Mouse (Mus musculus) bone marrow macrophage, adult 2 months (primary cell): ENCODE measurements around the gene Ripply1. TPM values are rescaled to one million over a fixed set of nuclear protein-coding genes. Genes with fewer than 3 reads are reported as not detected.
"Not testable (repeated sequence)": the region's sequence is repeated elsewhere in the genome, so short reads cannot be mapped to it uniquely, and the experiment has no call there.

Experiments used
- H3K27ac ChIP-seq: 2 replicates; pipeline ENCODE4 v1.5.1; 2012; ENCODE audit warnings: low read depth, low read length; ENCODE audit not compliant: insufficient read depth
- H3K4me1 ChIP-seq: 2 replicates; pipeline ENCODE4 v1.6.1; 2012; ENCODE audit warnings: low read length; ENCODE audit not compliant: control insufficient read depth, insufficient read depth
- H3K4me3 ChIP-seq: 2 replicates; pipeline ENCODE4 v1.5.1; 2012; ENCODE audit warnings: mild to moderate bottlenecking, low read length, moderate library complexity; ENCODE audit not compliant: insufficient read depth
- CTCF ChIP-seq: IDR thresholded peaks from 2 replicates; pipeline ENCODE4 v1.5.1; 2012; ENCODE audit warnings: low read depth, mild to moderate bottlenecking, low read length, moderate library complexity
- POLR2A ChIP-seq: IDR thresholded peaks from 2 replicates; pipeline ENCODE4 v1.6.1; 2012; ENCODE audit warnings: mild to moderate bottlenecking, low read depth, low read length, borderline replicate concordance
- polyA plus RNA-seq: library from polyadenylated mRNA; stranded (reverse); fragments of >200 nt; gene quantifications from 2 replicates; pipeline ENCODE4 v1.2.4, GENCODE M21; 2012; ENCODE audit not compliant: missing spikeins, insufficient read depth, insufficient read length

Gene Ripply1
- polyA plus RNA-seq, 1 experiment = not detected

DNA sequence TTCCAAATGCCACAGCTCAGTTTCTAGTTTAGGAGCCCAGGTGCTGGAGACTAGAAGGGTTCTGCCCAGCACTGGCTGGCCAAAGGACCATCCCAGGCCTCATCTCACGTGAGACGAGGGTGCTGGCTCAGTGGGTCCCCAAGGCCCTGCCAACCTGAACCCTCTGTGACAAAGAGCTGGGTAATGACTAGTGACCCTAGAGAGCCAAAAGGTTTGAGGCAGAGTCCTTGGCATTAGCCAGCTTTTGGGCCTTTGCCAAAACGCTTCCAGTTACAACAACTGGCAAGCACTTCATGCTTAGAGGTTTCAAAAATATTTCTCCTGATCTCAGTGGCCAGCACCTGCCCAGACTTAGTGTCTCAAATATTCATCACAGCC is 881 bp upstream of the Ripply1 start:
- no peak overlapping the region for H3K27ac ChIP-seq
- TF ChIP-seq POLR2A (no peak), CTCF (no peak)
- H3K4me1 ChIP-seq = no peaks in the 10 kb centered on the region
- H3K4me3 ChIP-seq = no peak overlapping the region

DNA sequence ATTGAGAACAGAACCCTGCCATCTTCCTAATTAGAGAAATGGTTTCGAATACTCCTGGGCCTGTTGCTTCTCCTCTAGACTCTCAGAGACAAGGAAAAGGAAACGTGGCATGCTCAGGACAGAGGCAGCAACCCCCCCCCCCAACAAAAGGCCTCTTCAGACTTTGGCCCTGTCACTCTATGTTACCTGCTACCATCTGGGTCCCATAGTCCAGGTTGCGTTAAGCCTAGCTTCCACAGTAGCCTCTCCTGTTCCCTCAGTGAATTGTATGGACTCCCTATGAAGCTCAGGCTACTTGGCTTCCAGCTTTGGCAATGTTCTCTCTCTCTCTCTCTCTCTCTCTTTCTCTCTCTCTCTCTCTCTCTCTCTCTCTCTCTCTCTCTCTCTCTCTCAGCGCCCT is 590 bp downstream of the Ripply1 start:
- no peaks in the 10 kb centered on the region for H3K4me1 ChIP-seq
- no peak overlapping the region for H3K4me3 ChIP-seq
- no peak overlapping the region for H3K27ac ChIP-seq
- TF ChIP-seq CTCF (no peak), POLR2A (no peak)

DNA sequence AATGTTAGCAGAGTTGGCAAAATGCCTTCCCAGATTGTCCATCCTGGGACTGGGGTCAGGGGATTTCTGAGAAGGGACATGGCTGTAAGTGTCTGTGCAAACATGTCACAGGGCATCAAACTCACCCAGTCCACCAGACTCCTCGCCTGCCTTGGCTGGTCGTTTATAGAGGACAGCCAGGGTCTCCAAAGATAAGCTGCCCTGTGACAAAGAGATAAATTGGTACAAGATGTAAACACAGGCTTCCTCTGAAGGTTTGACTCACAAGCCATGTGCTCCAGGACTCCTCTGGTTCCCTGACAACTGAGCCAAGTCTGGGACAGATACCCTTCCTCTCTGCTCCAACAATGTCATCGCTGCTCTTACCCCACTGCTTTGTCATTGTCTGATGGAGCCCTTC is 1.2 kb downstream of the Ripply1 start:
- Histone ChIP-seq H3K4me1 (no peaks in the 10 kb centered on the region), H3K27ac (no peak overlapping the region), H3K4me3 (no peak overlapping the region)
- TF ChIP-seq CTCF (no peak), POLR2A (no peak)

DNA sequence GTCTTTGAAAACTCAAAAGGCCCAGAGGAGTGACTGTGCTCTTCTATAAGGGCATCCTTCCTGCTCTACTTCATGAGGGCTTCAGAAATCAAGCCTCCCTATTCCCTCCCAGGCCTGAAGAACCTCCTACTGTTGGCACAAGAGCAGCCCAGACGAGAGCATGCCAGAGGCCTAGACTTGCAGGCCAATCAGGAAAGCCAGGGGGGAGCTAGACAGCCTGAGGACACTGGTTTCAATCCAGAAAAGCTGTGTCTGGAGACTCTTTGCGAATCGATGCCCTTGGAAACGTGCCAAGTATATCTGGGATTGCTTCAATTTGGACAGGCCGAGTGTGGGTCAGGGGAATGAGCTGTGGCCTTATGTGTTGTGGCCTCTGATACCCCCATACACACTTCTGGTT is 2.8 kb downstream of the Ripply1 start:
- TF ChIP-seq POLR2A = no peak
- no peak for TF ChIP-seq CTCF
- no peak overlapping the region for H3K27ac ChIP-seq
- no peaks in the 10 kb centered on the region for H3K4me1 ChIP-seq
- H3K4me3 ChIP-seq = no peak overlapping the region

DNA sequence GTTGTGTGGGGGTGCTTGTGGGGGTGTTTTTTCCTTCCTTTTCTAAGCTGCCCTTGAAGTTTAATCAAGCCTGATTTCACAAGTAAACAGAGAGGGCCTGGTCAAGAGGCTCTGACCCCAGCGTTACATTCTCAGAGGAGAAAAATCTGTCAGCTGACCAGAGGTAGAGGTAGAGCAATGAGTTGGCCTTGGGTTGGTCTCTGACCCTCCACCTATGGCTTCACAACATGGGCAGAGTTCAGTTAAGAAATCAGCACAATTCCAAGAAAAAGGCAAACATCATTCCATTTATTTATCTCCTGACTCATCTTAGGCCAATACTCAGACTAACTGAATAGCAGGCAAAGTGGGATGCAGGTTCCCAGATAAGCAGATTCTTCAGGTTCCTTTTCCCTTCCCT is 3.3 kb downstream of the Ripply1 start:
- Histone ChIP-seq H3K27ac (no peak overlapping the region), H3K4me3 (no peak overlapping the region), H3K4me1 (no peaks in the 10 kb centered on the region)
- no peak for TF ChIP-seq POLR2A
- TF ChIP-seq CTCF = no peak

DNA sequence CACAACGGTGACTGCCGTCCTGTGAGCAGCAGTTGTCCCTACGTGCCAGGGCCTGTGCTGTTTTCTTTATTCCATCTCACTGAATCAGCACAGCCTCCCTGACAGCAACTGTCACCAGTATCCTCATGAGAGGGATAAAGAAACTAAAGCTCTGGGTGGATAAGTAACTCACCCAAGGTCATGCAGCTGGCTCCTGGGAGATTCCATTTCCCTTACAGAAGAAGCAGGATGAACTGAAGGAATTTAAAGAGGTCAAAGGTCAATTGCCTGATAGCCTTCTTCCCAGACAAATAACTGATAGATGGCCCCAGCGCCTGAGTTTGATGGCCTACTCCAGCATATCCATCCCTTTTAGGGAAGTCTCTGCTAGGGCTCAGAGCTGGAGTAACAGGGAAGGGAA is 4.8 kb downstream of the Ripply1 start:
- H3K4me3 ChIP-seq = no peak overlapping the region
- no peak for TF ChIP-seq CTCF
- no peak for TF ChIP-seq POLR2A
- no peak overlapping the region for H3K27ac ChIP-seq
- H3K4me1 ChIP-seq = no peaks in the 10 kb centered on the region

DNA sequence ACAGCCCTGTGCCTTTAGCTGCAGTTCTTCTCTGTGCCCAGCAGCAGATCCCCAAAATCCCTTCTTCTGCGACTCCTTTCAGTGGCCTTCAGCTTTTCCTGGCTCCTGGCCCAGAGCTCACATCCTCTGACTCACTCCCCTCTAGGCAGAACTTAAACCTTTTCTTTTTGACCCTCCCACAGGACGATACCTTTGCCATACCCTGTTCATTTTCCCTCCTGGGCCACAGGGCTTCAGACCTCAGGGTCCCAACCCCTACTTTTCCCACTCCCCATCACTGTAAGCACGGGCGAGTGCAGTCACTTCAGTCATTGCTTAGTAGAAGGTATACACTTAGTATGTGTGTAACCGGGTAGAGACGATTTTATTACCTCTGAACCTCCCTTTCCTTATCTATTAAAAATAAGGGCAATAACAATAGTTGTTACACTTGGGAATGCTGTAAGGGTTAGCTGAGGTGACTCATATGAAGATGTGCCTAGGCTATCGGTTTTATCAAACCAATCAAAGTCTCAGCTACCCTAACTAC is 7.0 kb downstream of the Ripply1 start:
- H3K27ac ChIP-seq = no peak overlapping the region
- no peak for TF ChIP-seq CTCF
- TF ChIP-seq POLR2A = no peak
- H3K4me3 ChIP-seq = no peak overlapping the region
- H3K4me1 ChIP-seq = no peaks in the 10 kb centered on the region

DNA sequence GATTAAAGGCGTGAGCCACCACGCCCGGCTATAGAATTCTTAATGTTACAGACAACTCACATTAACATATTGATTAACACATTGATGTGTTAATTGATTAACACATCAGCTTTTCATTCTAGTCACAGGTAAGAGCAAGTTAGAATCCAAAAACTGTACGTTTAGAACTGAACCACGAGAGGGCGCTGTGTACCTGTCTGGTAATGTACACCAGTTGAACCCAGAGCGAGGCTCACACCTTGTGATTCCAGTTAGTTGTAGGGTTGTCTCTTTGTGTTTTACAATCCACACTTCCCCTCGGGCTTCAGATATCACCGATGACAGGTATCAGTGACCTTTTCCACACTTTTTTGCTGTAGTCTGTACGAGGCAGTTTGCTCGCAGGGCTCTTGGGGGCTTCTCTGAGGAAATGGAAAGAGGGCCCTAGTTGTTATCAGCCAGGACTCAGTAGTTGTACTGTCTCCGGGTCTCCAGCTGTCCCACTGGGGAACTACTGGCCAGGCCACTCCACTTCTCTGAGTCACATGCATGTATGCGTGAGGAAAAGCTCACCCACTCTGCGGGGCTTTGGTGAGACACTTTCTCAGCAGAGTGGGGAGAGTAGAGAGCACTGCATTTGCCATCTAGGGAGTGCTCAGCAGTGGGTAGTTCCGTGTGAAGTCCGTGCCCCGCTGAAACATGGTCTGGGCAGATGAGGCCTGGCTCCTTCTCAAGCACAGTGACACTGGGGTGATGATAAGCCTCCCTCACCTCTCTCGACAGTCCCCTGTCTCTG is 7.7 kb downstream of the Ripply1 start:
- no peak for TF ChIP-seq CTCF
- TF ChIP-seq POLR2A = no peak
- Histone ChIP-seq H3K4me3 (no peak overlapping the region), H3K27ac (no peak overlapping the region), H3K4me1 (no peaks in the 10 kb centered on the region)

DNA sequence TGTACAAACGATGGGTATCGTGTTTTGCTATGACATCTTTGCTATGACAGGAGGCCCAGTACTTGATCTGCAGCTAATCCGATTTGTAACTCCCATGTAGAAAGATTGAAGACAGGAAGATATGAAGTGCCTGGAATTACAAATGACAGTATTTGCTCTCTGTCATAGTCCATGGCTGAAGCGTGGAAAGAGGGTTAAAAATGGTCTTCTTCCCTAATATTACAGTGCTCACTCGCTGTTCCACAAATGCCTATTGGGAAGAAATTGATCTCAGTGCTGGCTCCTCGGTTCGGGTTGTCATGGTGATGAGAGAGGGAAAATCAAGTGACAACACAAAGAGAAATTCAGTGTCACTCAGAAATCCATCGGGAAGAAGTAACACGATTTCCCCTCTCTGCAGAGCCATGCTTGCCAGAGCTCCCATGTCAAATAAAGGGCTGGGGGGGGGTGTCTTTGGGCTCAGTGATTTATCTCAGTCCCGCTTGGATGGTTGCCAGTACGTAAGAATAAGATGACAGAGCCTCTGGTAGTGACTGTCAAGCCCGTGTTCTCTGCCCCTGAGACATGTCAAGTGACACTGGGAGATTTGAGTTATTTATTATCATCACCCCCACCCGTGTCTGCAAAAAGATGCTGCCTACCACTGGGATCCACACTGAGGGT is 12.0 kb downstream of the Ripply1 start:
- H3K4me1 ChIP-seq = no peaks in the 10 kb centered on the region
- no peak overlapping the region for H3K4me3 ChIP-seq
- no peak for TF ChIP-seq CTCF
- TF ChIP-seq POLR2A = no peak
- H3K27ac ChIP-seq = no peak overlapping the region

DNA sequence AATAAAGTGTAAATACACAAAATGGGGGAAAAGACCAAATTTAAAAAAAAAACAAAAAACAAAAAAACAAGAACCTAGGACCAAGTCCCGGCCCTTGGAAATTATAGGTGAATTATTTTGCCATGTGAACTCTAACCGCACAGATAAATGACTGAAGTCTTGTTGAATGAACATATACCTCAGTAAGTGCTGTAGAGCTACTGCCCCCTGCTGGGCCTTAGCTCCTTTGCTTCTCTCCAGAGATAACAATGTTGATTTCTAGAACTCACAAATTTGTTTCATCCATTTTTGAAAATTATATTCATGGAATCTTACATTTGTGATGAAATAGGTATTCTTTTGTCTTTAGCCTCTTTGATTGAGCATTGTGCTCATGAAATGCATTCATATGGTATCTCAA is 19.6 kb downstream of the Ripply1 start:
- no peaks in the 10 kb centered on the region for H3K4me1 ChIP-seq
- TF ChIP-seq POLR2A (no peak), CTCF (no peak)
- H3K4me3 ChIP-seq = no peak overlapping the region
- H3K27ac ChIP-seq = no peak overlapping the region

DNA sequence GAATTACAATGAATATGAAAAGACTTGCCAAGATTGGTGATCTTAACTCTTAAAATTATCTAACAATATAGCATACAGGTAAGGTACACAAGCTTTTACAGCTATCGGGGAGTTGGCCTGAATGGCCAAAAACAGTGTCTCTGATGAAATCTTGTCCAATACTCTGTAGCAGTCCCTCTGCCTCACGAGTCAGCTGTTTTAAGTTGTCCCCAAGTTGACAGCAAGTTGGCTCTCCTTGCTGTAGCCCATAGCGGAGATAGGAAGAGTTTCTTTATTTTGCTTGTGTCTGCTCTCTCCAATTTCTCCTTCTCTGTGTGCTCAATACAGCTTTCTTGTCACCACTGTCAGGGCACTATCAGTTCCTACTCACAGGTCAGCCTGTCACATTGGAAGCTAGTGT is 23.5 kb downstream of the Ripply1 start:
- H3K4me1 ChIP-seq, H3K27ac ChIP-seq: not testable (repeated sequence)

More for the DNA sequence above, 23.5 kb downstream of the Ripply1 start:
- H3K4me3 ChIP-seq = not testable (repeated sequence)
